Mouse (Mus musculus): Measurements from ENCODE around the gene Krt26. TPM values are rescaled to one million over a fixed set of nuclear protein-coding genes. Genes with fewer than 3 reads are reported as not detected.

Gene Krt26
- polyA plus RNA-seq (2014; fragmentation: Illumina TruSeq; extraction: RNeasy Lipid Tissue Mini Kit (QIAGEN cat#74804); ENCODE audit: low read depth, low replicate concordance): not detected

DNA sequence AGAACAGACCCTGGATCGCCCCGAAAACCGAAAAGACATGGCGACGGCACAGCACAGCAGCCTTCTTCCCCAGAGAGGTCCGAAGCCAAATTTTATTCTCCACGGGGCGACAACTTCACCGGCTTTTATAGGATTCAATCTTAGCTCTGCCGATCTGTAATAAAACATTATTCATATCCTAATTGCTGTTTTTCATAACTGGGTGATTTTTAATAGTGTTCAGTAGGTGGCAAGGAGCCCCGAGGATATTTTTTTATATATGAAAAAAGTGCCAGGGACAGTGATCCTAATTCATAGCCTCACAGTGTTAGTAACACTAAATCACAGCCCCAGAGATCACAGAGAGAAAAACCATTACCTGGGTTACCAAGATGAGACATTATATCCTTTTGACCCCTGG lies at the start of gene Krt26:
Gene Krt26 (minus strand): TSS at position 101 of the 400 bp plus-strand sequence.

GRCm38 (mm10) chr11:99374803-99375202 lies 37.0 kb upstream of the Krt26 start, which contains the start of gene Krt28:
Gene Krt28, minus strand, starts transcription at chr11:99374903.

DNA sequence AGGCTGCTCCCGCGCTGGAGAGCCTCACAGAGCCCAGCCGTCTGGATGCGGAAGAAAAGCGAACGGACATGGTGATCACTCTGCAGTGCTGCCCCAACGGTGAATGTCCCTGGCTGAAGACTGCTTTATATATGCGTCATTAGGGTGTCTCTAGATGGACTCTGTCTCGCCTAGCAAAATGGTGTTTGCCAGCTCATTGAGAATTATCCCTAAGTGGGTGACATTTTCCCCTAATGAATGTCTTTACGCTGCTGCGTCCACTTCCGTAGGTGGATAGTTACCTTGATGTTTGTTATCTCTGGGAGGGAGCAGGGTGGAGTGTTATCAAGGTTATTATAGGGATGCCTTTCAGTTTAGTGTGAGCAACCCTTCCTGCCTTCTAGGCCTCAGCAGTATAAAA lies 13.2 kb upstream of the Krt26 start, which contains the start of gene Krt27:
Gene Krt27 (minus strand): TSS at position 101 of the 400 bp plus-strand sequence.

GRCm38 (mm10) chr11:99322851-99323250 lies 14.9 kb downstream of the Krt26 start, which contains the start of gene Krt25:
Gene Krt25, minus strand, starts transcription at chr11:99322951.

DNA sequence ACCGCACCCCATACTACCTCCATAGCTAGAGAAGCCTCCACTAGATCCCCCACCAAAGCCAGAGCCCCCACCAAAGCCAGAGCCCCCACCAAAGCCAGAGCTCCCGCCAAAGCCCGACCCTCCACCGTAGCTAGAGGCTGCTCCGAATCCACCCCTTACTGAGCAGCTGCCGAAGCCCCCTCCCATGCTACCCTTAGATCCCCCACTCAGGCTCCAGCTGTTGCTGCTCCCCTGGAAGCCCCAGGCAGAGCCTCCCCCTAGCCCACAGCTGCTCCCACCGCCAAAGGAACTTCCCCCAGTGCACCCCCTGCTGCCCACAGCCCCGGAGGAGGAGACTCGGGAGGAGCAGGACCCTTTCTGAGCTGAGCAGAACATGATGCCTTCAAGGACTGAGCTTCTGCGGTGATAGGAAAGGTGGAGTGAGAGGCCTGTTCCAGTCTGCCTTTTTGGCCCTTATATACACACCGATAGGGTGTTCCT lies 52.9 kb downstream of the Krt26 start, which contains the start of gene Krt24:
Gene Krt24 (minus strand): TSS at position 430 of the 480 bp plus-strand sequence.

Other genes with a start within 250 kb of the Krt26 start
- 1.3 TPM for gene Tns4, start 248.7 kb downstream of the Krt26 start, polyA plus RNA-seq (2014; fragmentation: Illumina TruSeq; extraction: RNeasy Lipid Tissue Mini Kit (QIAGEN cat#74804); ENCODE audit: low read depth, low replicate concordance)
- 0.94 TPM for gene Ccr7, start 182.9 kb downstream of the Krt26 start, polyA plus RNA-seq (2014; fragmentation: Illumina TruSeq; extraction: RNeasy Lipid Tissue Mini Kit (QIAGEN cat#74804); ENCODE audit: low read depth, low replicate concordance)
- gene Smarce1, start 106.9 kb downstream of the Krt26 start, polyA plus RNA-seq (2014; fragmentation: Illumina TruSeq; extraction: RNeasy Lipid Tissue Mini Kit (QIAGEN cat#74804); ENCODE audit: low read depth, low replicate concordance): 80.5 TPM
- gene Krt222, start 93.9 kb downstream of the Krt26 start, polyA plus RNA-seq (2014; fragmentation: Illumina TruSeq; extraction: RNeasy Lipid Tissue Mini Kit (QIAGEN cat#74804); ENCODE audit: low read depth, low replicate concordance): 0.97 TPM
- gene Krt24, start 52.7 kb downstream of the Krt26 start, polyA plus RNA-seq (2014; fragmentation: Illumina TruSeq; extraction: RNeasy Lipid Tissue Mini Kit (QIAGEN cat#74804); ENCODE audit: low read depth, low replicate concordance): not detected
- gene Krt25, start 15.0 kb downstream of the Krt26 start, polyA plus RNA-seq (2014; fragmentation: Illumina TruSeq; extraction: RNeasy Lipid Tissue Mini Kit (QIAGEN cat#74804); ENCODE audit: low read depth, low replicate concordance): not detected
- not detected for gene Krt27, start 13.1 kb upstream of the Krt26 start, polyA plus RNA-seq (2014; fragmentation: Illumina TruSeq; extraction: RNeasy Lipid Tissue Mini Kit (QIAGEN cat#74804); ENCODE audit: low read depth, low replicate concordance)
- not detected for gene Krt28, start 36.9 kb upstream of the Krt26 start, polyA plus RNA-seq (2014; fragmentation: Illumina TruSeq; extraction: RNeasy Lipid Tissue Mini Kit (QIAGEN cat#74804); ENCODE audit: low read depth, low replicate concordance)
- gene Krt10, start 51.4 kb upstream of the Krt26 start, polyA plus RNA-seq (2014; fragmentation: Illumina TruSeq; extraction: RNeasy Lipid Tissue Mini Kit (QIAGEN cat#74804); ENCODE audit: low read depth, low replicate concordance): 7.4 TPM
- gene Krt12, start 84.3 kb upstream of the Krt26 start, polyA plus RNA-seq (2014; fragmentation: Illumina TruSeq; extraction: RNeasy Lipid Tissue Mini Kit (QIAGEN cat#74804); ENCODE audit: low read depth, low replicate concordance): not detected
- gene Krt20, start 100.2 kb upstream of the Krt26 start, polyA plus RNA-seq (2014; fragmentation: Illumina TruSeq; extraction: RNeasy Lipid Tissue Mini Kit (QIAGEN cat#74804); ENCODE audit: low read depth, low replicate concordance): 0.77 TPM
- 62.3 TPM for gene Krt23, start 155.2 kb upstream of the Krt26 start, polyA plus RNA-seq (2014; fragmentation: Illumina TruSeq; extraction: RNeasy Lipid Tissue Mini Kit (QIAGEN cat#74804); ENCODE audit: low read depth, low replicate concordance)
- not detected for gene Krt39, start 183.4 kb upstream of the Krt26 start, polyA plus RNA-seq (2014; fragmentation: Illumina TruSeq; extraction: RNeasy Lipid Tissue Mini Kit (QIAGEN cat#74804); ENCODE audit: low read depth, low replicate concordance)
- not detected for gene Krt40, start 205.2 kb upstream of the Krt26 start, polyA plus RNA-seq (2014; fragmentation: Illumina TruSeq; extraction: RNeasy Lipid Tissue Mini Kit (QIAGEN cat#74804); ENCODE audit: low read depth, low replicate concordance)
- 0.48 TPM for gene Krtap3-3, start 212.9 kb upstream of the Krt26 start, polyA plus RNA-seq (2014; fragmentation: Illumina TruSeq; extraction: RNeasy Lipid Tissue Mini Kit (QIAGEN cat#74804); ENCODE audit: low read depth, low replicate concordance)
- not detected for gene Krtap3-2, start 218.9 kb upstream of the Krt26 start, polyA plus RNA-seq (2014; fragmentation: Illumina TruSeq; extraction: RNeasy Lipid Tissue Mini Kit (QIAGEN cat#74804); ENCODE audit: low read depth, low replicate concordance)
- gene Gm11939, start 221.5 kb upstream of the Krt26 start, polyA plus RNA-seq (2014; fragmentation: Illumina TruSeq; extraction: RNeasy Lipid Tissue Mini Kit (QIAGEN cat#74804); ENCODE audit: low read depth, low replicate concordance): not detected
- gene Krtap3-1, start 228.7 kb upstream of the Krt26 start, polyA plus RNA-seq (2014; fragmentation: Illumina TruSeq; extraction: RNeasy Lipid Tissue Mini Kit (QIAGEN cat#74804); ENCODE audit: low read depth, low replicate concordance): not detected
- gene Krtap1-5, start 243.1 kb upstream of the Krt26 start, polyA plus RNA-seq (2014; fragmentation: Illumina TruSeq; extraction: RNeasy Lipid Tissue Mini Kit (QIAGEN cat#74804); ENCODE audit: low read depth, low replicate concordance): not detected
- gene Krtap1-4, start 245.7 kb upstream of the Krt26 start, polyA plus RNA-seq (2014; fragmentation: Illumina TruSeq; extraction: RNeasy Lipid Tissue Mini Kit (QIAGEN cat#74804); ENCODE audit: low read depth, low replicate concordance): not detected